Mouse (Mus musculus) C2C12 (cell line): Measurements from ENCODE around the gene Ret. TPM values are rescaled to one million over a fixed set of nuclear protein-coding genes. Genes with fewer than 3 reads are reported as not detected.

Source experiments
- H3K27me3 ChIP-seq: one replicate; pipeline ENCODE4 v1.6.1; 2011; ENCODE audit not compliant: control insufficient read depth, insufficient read depth, insufficient read length
- H3K36me3 ChIP-seq: one replicate; pipeline ENCODE4 v1.6.1; 2011; ENCODE audit not compliant: control insufficient read depth, insufficient read depth
- H3K4me3 ChIP-seq: one replicate; pipeline ENCODE4 v1.5.1; 2011; ENCODE audit warnings: mild to moderate bottlenecking, control low read depth; ENCODE audit not compliant: poor library complexity, insufficient read depth, severe bottlenecking
- H3K79me2 ChIP-seq: one replicate; pipeline ENCODE4 v1.6.1; 2011; ENCODE audit not compliant: control insufficient read depth, insufficient read depth
- H3K79me3 ChIP-seq: one replicate; pipeline ENCODE4 v1.6.1; 2011; ENCODE audit warnings: low read depth, control low read depth
- H3ac ChIP-seq: one replicate; pipeline ENCODE3; 2011; ENCODE audit warnings: low read depth; ENCODE audit not compliant: control insufficient read depth, insufficient read length
- CEBPB ChIP-seq: IDR thresholded peaks from one replicate; pipeline ENCODE4 v1.6.1; 2011; ENCODE audit warnings: low read depth, mild to moderate bottlenecking, control low read depth, moderate library complexity
- CTCF ChIP-seq: IDR thresholded peaks from one replicate; pipeline ENCODE4 v1.5.1; 2011; ENCODE audit not compliant: control insufficient read depth, insufficient read depth, insufficient read length
- FOSL1 ChIP-seq: IDR thresholded peaks from one replicate; pipeline ENCODE4 v1.8.0; 2011; ENCODE audit warnings: mild to moderate bottlenecking, low read length; ENCODE audit not compliant: poor library complexity, insufficient read depth, severe bottlenecking
- MAX ChIP-seq: IDR thresholded peaks from one replicate; pipeline ENCODE4 v1.6.1; 2011; ENCODE audit warnings: mild to moderate bottlenecking, control low read depth
- MYOD1 ChIP-seq: IDR thresholded peaks from one replicate; pipeline ENCODE4 v1.6.1; 2011; ENCODE audit warnings: low read depth; ENCODE audit not compliant: control insufficient read depth, insufficient read length
- MYOG ChIP-seq: IDR thresholded peaks from one replicate; pipeline ENCODE4 v1.6.1; 2011; ENCODE audit not compliant: control insufficient read depth, insufficient read length; ENCODE audit errors: extremely low read depth
- USF1 ChIP-seq: IDR thresholded peaks from one replicate; pipeline ENCODE4 v1.6.1; 2011; ENCODE audit warnings: low read depth, mild to moderate bottlenecking, control low read depth, moderate library complexity
- polyA plus RNA-seq: library from polyadenylated mRNA; unstranded; fragments of >200 nt; fragmentation: generic; extraction: Trizol; gene quantifications from one replicate; pipeline ENCODE4 v1.2.1, GENCODE M21; 2012; ENCODE audit warnings: missing spikeins

Gene Ret
- polyA plus RNA-seq, 1 experiment = 0.25 TPM

DNA sequence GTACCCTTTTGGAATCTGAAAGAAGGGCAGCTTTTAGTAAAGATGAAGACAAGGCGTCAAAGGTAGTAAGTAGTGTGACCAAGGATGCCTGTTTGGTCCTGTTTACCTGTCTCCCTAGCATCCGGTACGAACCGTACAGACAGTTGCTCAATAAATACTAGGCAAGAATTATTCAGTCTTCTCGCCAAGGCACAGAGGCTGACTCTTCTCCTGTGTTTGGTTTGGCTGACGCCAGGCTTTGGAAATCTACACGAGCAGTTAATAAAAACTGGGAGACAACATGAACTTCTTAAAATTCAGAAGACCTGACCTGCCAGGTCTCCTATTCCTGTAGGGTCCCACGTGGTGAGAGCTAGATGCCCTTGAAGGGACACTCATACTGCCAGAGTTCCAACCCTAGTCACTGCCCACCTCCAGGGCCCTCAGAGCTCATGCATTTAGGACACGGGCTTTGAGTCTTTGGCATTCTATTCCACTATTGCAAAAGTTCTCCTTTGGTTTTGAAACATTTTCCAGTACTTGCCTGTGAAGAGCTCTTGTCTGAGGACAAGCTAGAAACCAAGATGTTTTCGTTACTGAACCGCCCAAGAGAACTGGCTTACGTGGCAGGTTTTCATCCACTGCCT is 34.9 kb downstream of the Ret start:
- H3K79me3 ChIP-seq = no peaks in the 10 kb centered on the region
- no peaks in the 10 kb centered on the region for H3K27me3 ChIP-seq
- TF ChIP-seq CEBPB (no peak), MYOD1 (no peak), MAX (no peak), MYOG (no peak), CTCF (no peak), FOSL1 (no peak), USF1 (no peak)
- H3ac ChIP-seq = no peak overlapping the region
- H3K36me3 ChIP-seq = no peaks in the 10 kb centered on the region
- H3K79me2 ChIP-seq = no peaks in the 10 kb centered on the region
- H3K4me3 ChIP-seq = no peak overlapping the region

DNA sequence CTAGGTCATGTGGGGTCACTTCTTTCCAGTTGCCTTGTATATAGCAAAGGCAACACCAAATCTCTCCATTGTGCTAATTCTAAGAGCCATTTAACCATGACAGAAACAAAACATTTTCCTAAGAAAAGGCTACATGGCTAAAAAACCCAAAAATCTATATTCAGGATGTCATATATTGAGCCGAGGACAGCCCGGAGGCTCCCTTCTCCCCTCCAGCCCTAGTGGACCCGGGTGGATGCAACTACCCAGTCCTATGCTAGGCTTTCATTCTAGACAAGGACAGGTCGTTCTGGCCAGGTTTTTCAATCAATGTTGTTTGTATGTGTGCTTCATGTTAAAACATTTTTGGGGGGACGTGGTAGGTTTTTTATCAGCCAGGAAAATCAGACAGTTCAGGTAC is 44.4 kb downstream of the Ret start:
- TF ChIP-seq CTCF = no peak
- TF ChIP-seq MYOD1 = no peak
- TF ChIP-seq MAX = no peak
- no peak for TF ChIP-seq FOSL1
- no peak for TF ChIP-seq CEBPB
- no peak for TF ChIP-seq MYOG
- no peak for TF ChIP-seq USF1
- H3K79me2 ChIP-seq = no peaks in the 10 kb centered on the region
- H3K79me3 ChIP-seq = no peaks in the 10 kb centered on the region
- H3K27me3 ChIP-seq = peaks cover 3% of the 10 kb centered on the region
- H3ac ChIP-seq = no peak overlapping the region
- no peak overlapping the region for H3K4me3 ChIP-seq
- no peaks in the 10 kb centered on the region for H3K36me3 ChIP-seq

DNA sequence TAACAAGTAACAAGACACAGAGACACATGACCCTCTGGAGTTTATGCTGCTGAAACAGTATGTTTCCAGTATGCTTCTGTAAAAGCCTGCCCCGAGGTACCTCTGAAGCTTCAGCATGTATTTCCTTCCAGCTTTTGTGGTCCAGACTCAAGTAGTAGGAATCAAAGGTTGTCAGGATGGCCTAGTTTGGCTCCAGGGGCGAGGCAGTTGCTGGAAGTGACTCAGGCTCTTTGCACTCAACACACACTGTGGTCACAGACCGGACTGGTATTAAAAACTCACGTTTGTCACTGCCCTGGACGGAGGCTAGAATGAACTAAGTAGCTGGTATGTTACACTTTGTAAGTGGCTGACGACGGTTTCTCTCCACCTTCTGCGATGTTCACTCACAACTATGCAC is 46.5 kb downstream of the Ret start:
- no peak overlapping the region for H3ac ChIP-seq
- H3K79me2 ChIP-seq = no peaks in the 10 kb centered on the region
- H3K36me3 ChIP-seq = no peaks in the 10 kb centered on the region
- peaks cover 3% of the 10 kb centered on the region for H3K27me3 ChIP-seq
- no peak overlapping the region for H3K4me3 ChIP-seq
- no peaks in the 10 kb centered on the region for H3K79me3 ChIP-seq
- no peak for TF ChIP-seq USF1
- no peak for TF ChIP-seq MAX
- no peak for TF ChIP-seq MYOG
- TF ChIP-seq FOSL1 = no peak
- no peak for TF ChIP-seq CEBPB
- TF ChIP-seq CTCF = no peak

DNA sequence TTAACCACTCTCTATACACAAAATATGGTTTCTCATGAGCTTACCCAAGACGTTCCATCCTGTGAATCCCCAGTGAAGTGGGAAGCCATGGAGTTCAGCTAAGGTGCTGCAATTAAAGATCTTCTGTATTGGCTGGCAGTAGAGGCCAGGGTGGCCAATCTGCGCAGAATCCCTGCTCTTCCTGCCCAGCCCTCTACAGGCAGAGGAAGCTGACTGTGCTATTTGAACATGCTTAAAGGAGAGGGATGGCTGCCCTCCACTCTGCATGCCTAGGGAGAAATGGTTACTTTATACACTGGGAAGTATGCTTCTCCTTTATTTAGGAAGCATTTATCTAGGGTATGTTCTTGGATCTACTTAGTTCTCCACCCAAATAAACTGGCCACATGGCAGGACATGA is 47.0 kb downstream of the Ret start:
- H3K27me3 ChIP-seq = peaks cover 3% of the 10 kb centered on the region
- H3K79me2 ChIP-seq = no peaks in the 10 kb centered on the region
- H3ac ChIP-seq = no peak overlapping the region
- TF ChIP-seq USF1 = no peak
- TF ChIP-seq CEBPB = no peak
- no peak for TF ChIP-seq MAX
- TF ChIP-seq MYOG = no peak
- TF ChIP-seq CTCF = no peak
- no peak for TF ChIP-seq MYOD1
- TF ChIP-seq FOSL1 = no peak
- H3K4me3 ChIP-seq = no peak overlapping the region
- H3K36me3 ChIP-seq = no peaks in the 10 kb centered on the region
- H3K79me3 ChIP-seq = no peaks in the 10 kb centered on the region

GRCm38 (mm10) chr6:118150128-118150527 is 47.4 kb downstream of the Ret start:
- no peak overlapping the region for H3ac ChIP-seq
- H3K4me3 ChIP-seq = no peak overlapping the region
- H3K79me2 ChIP-seq = no peaks in the 10 kb centered on the region
- TF ChIP-seq USF1 (no peak), CEBPB (no peak), MYOD1 (no peak), CTCF (no peak), MYOG (no peak), FOSL1 (no peak), MAX (no peak)
- no peaks in the 10 kb centered on the region for H3K36me3 ChIP-seq
- H3K79me3 ChIP-seq = no peaks in the 10 kb centered on the region
- peaks cover 3% of the 10 kb centered on the region for H3K27me3 ChIP-seq
